Mouse (Mus musculus): ENCODE data around the gene Mkks. TPM values are rescaled to one million over a fixed set of nuclear protein-coding genes. Genes with fewer than 3 reads are reported as not detected.
A peak's percentile ranks its signal among the peaks of the same experiment; 100 is the strongest.
"Not testable (repeated sequence)": the region's sequence is repeated elsewhere in the genome, so short reads cannot be mapped to it uniquely, and the experiment has no call there.

Gene Mkks
- polyA plus RNA-seq, 1 experiment from 2014 or later = 13.2 TPM

- Histone ChIP-seq H3K9ac (no peak overlapping the region), H3K4me2 (no peak overlapping the region), H3K4me3 (no peak overlapping the region), H3K36me3 (no peaks in the 10 kb centered on the region), H3K4me1 (peaks cover 7% of the 10 kb centered on the region; the same call in 1 of the 2 replicates), H3K27me3 (no peaks in the 10 kb centered on the region), H3K27ac (no peak overlapping the region), H3K9me3 (no peaks in the 10 kb centered on the region)
- WGBS = 74% methylated on average over 2 of the region's 2 CpGs
- ATAC-seq (ENCODE audit: insufficient number of reproducible peaks, insufficient read depth, low FRiP score, low TSS enrichment, low read depth) = no peak
These were observed 4.9 kb upstream of the Mkks start for GRCm38 (mm10) chr2:136896131-136896530.

- WGBS = 87% methylated on average over 2 of the region's 2 CpGs
- Histone ChIP-seq H3K4me1 (peaks cover 12% of the 10 kb centered on the region), H3K27ac (no peak overlapping the region), H3K27me3 (no peaks in the 10 kb centered on the region), H3K36me3 (no peaks in the 10 kb centered on the region), H3K4me2 (no peak overlapping the region), H3K9ac (no peak overlapping the region), H3K9me3 (no peaks in the 10 kb centered on the region), H3K4me3 (no peak overlapping the region)
- ATAC-seq (ENCODE audit: insufficient number of reproducible peaks, insufficient read depth, low FRiP score, low TSS enrichment, low read depth) = no peak
These were observed 3.3 kb upstream of the Mkks start for GRCm38 (mm10) chr2:136894494-136894893.

- ATAC-seq (ENCODE audit: insufficient number of reproducible peaks, insufficient read depth, low FRiP score, low TSS enrichment, low read depth) = peak; percentile 86
- Histone ChIP-seq H3K27ac (peak overlapping the region; percentile 92), H3K9ac (peak overlapping the region; percentile 74), H3K27me3 (no peaks in the 10 kb centered on the region), H3K36me3 (no peaks in the 10 kb centered on the region), H3K4me2 (peak overlapping the region; percentile 62), H3K4me1 (peaks cover 12% of the 10 kb centered on the region), H3K4me3 (peak overlapping the region; percentile 82), H3K9me3 (no peaks in the 10 kb centered on the region)
- WGBS = under 1% methylated on average over 23 of the region's 23 CpGs
These were observed 772 bp upstream of the Mkks start for GRCm38 (mm10) chr2:136891951-136892371.

- H3K4me2 ChIP-seq = peak overlapping the region; percentile 57
- not testable (repeated sequence) for H3K27me3 ChIP-seq, H3K36me3 ChIP-seq, H3K9me3 ChIP-seq, H3K4me1 ChIP-seq
- ATAC-seq (ENCODE audit: insufficient number of reproducible peaks, insufficient read depth, low FRiP score, low TSS enrichment, low read depth) = peak; percentile 50
- H3K4me3 ChIP-seq = peak overlapping the region; percentile 82
- H3K9ac ChIP-seq = peak overlapping the region; percentile 85
- WGBS = 5% methylated on average over 15 of the region's 15 CpGs
- H3K27ac ChIP-seq = peak overlapping the region; percentile 92
These were observed 497 bp downstream of the Mkks start for GRCm38 (mm10) chr2:136890716-136891067.

GRCm38 (mm10) chr2:136886846-136887245 is 4.3 kb downstream of the Mkks start:
- H3K4me1 ChIP-seq = peaks cover 5% of the 10 kb centered on the region; the same call in 1 of the 2 replicates
- H3K4me3 ChIP-seq = no peak overlapping the region
- no peak overlapping the region for H3K4me2 ChIP-seq
- no peaks in the 10 kb centered on the region for H3K9me3 ChIP-seq
- peaks cover 21% of the 10 kb centered on the region; the same call in 1 of the 2 replicates for H3K36me3 ChIP-seq
- no peak overlapping the region for H3K27ac ChIP-seq
- 62% methylated on average over 4 of the region's 4 CpGs for WGBS
- H3K27me3 ChIP-seq = no peaks in the 10 kb centered on the region
- ATAC-seq (ENCODE audit: insufficient number of reproducible peaks, insufficient read depth, low FRiP score, low TSS enrichment, low read depth) = no peak
- H3K9ac ChIP-seq = no peak overlapping the region

- no peak within 1 kb of the TSS for H3K27ac ChIP-seq
- H3K27me3 ChIP-seq = no peaks in the 10 kb centered on the region
- peaks cover 5% of the 10 kb centered on the region; the same call in 1 of the 2 replicates for H3K4me1 ChIP-seq
- 94% methylated on average over 2 of the region's 2 CpGs for WGBS
- no peak within 1 kb of the TSS for H3K4me2 ChIP-seq
- no peak within 1 kb of the TSS for H3K9ac ChIP-seq
- H3K4me3 ChIP-seq = no peak within 1 kb of the TSS
- ATAC-seq (ENCODE audit: insufficient number of reproducible peaks, insufficient read depth, low FRiP score, low TSS enrichment, low read depth) = no peak
- H3K36me3 ChIP-seq = peaks cover 34% of the 10 kb centered on the region
- no peaks in the 10 kb centered on the region for H3K9me3 ChIP-seq
These were observed 5.6 kb downstream of the Mkks start, which contains the start of gene AL731706.2 for GRCm38 (mm10) chr2:136885579-136885978. AL731706.2 (minus strand) TSS chr2:136885679.

GRCm38 (mm10) chr2:136854543-136855388 is 36.4 kb downstream of the Mkks start:
- ATAC-seq (ENCODE audit: insufficient number of reproducible peaks, insufficient read depth, low FRiP score, low TSS enrichment, low read depth) = no peak
- Histone ChIP-seq H3K4me1 (peaks cover 14% of the 10 kb centered on the region), H3K4me3 (no peak overlapping the region), H3K9me3 (no peaks in the 10 kb centered on the region), H3K4me2 (peak overlapping the region; percentile 14; the same call in 1 of the 2 replicates), H3K27ac (peak overlapping the region; percentile 51; the same call in 1 of the 2 replicates), H3K27me3 (no peaks in the 10 kb centered on the region), H3K36me3 (no peaks in the 10 kb centered on the region), H3K9ac (no peak overlapping the region)
- 29% methylated on average over 5 of the region's 5 CpGs for WGBS

GRCm38 (mm10) chr2:136850366-136850765 is 40.8 kb downstream of the Mkks start:
- no peaks in the 10 kb centered on the region for H3K36me3 ChIP-seq
- WGBS = 67% methylated on average over 3 of the region's 3 CpGs

GRCm38 (mm10) chr2:136837994-136838393 is 53.2 kb downstream of the Mkks start:
- Histone ChIP-seq H3K4me2 (no peak overlapping the region), H3K27me3 (no peaks in the 10 kb centered on the region), H3K9me3 (no peaks in the 10 kb centered on the region), H3K9ac (no peak overlapping the region), H3K4me1 (no peaks in the 10 kb centered on the region), H3K4me3 (no peak overlapping the region), H3K27ac (no peak overlapping the region), H3K36me3 (no peaks in the 10 kb centered on the region)
- no peak for ATAC-seq (ENCODE audit: insufficient number of reproducible peaks, insufficient read depth, low FRiP score, low TSS enrichment, low read depth)
- WGBS = 49% methylated on average over 1 of the region's 1 CpGs

More at GRCm38 (mm10) chr2:136850366-136850765, 40.8 kb downstream of the Mkks start:
- H3K9me3 ChIP-seq = no peaks in the 10 kb centered on the region
- H3K27me3 ChIP-seq = no peaks in the 10 kb centered on the region
- ATAC-seq (ENCODE audit: insufficient number of reproducible peaks, insufficient read depth, low FRiP score, low TSS enrichment, low read depth) = no peak
- peaks cover 10% of the 10 kb centered on the region for H3K4me1 ChIP-seq
- H3K27ac ChIP-seq = no peak overlapping the region
- H3K4me3 ChIP-seq = no peak overlapping the region
- no peak overlapping the region for H3K4me2 ChIP-seq
- H3K9ac ChIP-seq = no peak overlapping the region

GRCm38 (mm10) chr2:136835882-136836281 is 55.3 kb downstream of the Mkks start:
- ATAC-seq (ENCODE audit: insufficient number of reproducible peaks, insufficient read depth, low FRiP score, low TSS enrichment, low read depth) = no peak
- H3K4me1 ChIP-seq = no peaks in the 10 kb centered on the region
- no peak overlapping the region for H3K27ac ChIP-seq
- H3K9me3 ChIP-seq = no peaks in the 10 kb centered on the region
- 63% methylated on average over 3 of the region's 3 CpGs for WGBS
- H3K4me3 ChIP-seq = no peak overlapping the region
- H3K27me3 ChIP-seq = no peaks in the 10 kb centered on the region
- no peaks in the 10 kb centered on the region for H3K36me3 ChIP-seq
- no peak overlapping the region for H3K4me2 ChIP-seq
- no peak overlapping the region for H3K9ac ChIP-seq

GRCm38 (mm10) chr2:136834715-136835075 is 56.5 kb downstream of the Mkks start:
- ATAC-seq (ENCODE audit: insufficient number of reproducible peaks, insufficient read depth, low FRiP score, low TSS enrichment, low read depth) = no peak
- H3K9me3 ChIP-seq = no peaks in the 10 kb centered on the region
- no peaks in the 10 kb centered on the region for H3K4me1 ChIP-seq
- H3K9ac ChIP-seq = no peak overlapping the region
- H3K27me3 ChIP-seq = no peaks in the 10 kb centered on the region
- H3K4me3 ChIP-seq = no peak overlapping the region
- WGBS = 98% methylated on average over 1 of the region's 1 CpGs
- H3K27ac ChIP-seq = no peak overlapping the region
- H3K36me3 ChIP-seq = no peaks in the 10 kb centered on the region
- no peak overlapping the region for H3K4me2 ChIP-seq

Data from embryonic facial prominence, embryonic 13.5 days (tissue).